Mouse (Mus musculus) midbrain, embryonic 11.5 days (tissue): Measurements from ENCODE around the gene Lypd4. TPM values are rescaled to one million over a fixed set of nuclear protein-coding genes. Genes with fewer than 3 reads are reported as not detected.
A peak's percentile ranks its signal among the peaks of the same experiment; 100 is the strongest.
"Not testable (repeated sequence)": the region's sequence is repeated elsewhere in the genome, so short reads cannot be mapped to it uniquely, and the experiment has no call there.

Experiments used
- ATAC-seq: fragments of 200-750 bp; cut with Nextera tagmentation; 2 replicates; pipeline ENCODE4 v1.8.0; 2017; ENCODE audit warnings: moderate TSS enrichment, moderate library complexity; ENCODE audit not compliant: low FRiP score
- DNase-seq: peaks from one replicate; pipeline ENCODE4 v3.0.0; 2015; ENCODE audit warnings: low spot score; ENCODE audit errors: missing footprints
- H3K27ac ChIP-seq: fragments of 300-500 bp; sonication (generic); 2 replicates; pipeline ENCODE4 v1.5.1; 2014; ENCODE audit warnings: low read depth, low read length
- H3K27me3 ChIP-seq: fragments of 300-500 bp; sonication (generic); 2 replicates; pipeline ENCODE4 v1.6.1; 2014; ENCODE audit warnings: mild to moderate bottlenecking, low read length, moderate library complexity, mixed read lengths; ENCODE audit not compliant: control insufficient read depth, insufficient read depth
- H3K36me3 ChIP-seq: fragments of 300-500 bp; sonication (generic); 2 replicates; pipeline ENCODE4 v1.6.1; 2014; ENCODE audit warnings: mild to moderate bottlenecking, low read length, moderate library complexity, mixed read lengths; ENCODE audit not compliant: control insufficient read depth, insufficient read depth
- H3K4me1 ChIP-seq: fragments of 300-500 bp; sonication (generic); 2 replicates; pipeline ENCODE4 v1.6.1; 2014; ENCODE audit warnings: low read length; ENCODE audit not compliant: control insufficient read depth, insufficient read depth
- H3K4me2 ChIP-seq: fragments of 300-500 bp; sonication (generic); 2 replicates; pipeline ENCODE4 v1.6.1; 2014; ENCODE audit warnings: mild to moderate bottlenecking, moderate library complexity
- H3K4me3 ChIP-seq: fragments of 300-500 bp; sonication (generic); 2 replicates; pipeline ENCODE4 v1.5.1; 2014; ENCODE audit warnings: low read depth, low read length
- H3K9ac ChIP-seq: fragments of 300-500 bp; sonication (generic); 2 replicates; pipeline ENCODE4 v1.6.1; 2014; ENCODE audit warnings: low read length
- H3K9me3 ChIP-seq: fragments of 300-500 bp; sonication (generic); 2 replicates; pipeline ENCODE4 v1.6.1; 2016; ENCODE audit warnings: low read length; ENCODE audit not compliant: control insufficient read depth
- WGBS: fragments of 180-500 bp; shearing (Covaris S2); extraction: QIAGEN DNeasy Blood & Tissue Kit; methylation state at CpG from one replicate; pipeline ENCODE4 v1.1.7; 2014; 5-methylcytosine and 5-hydroxymethylcytosine counted together
- polyA plus RNA-seq: library from polyadenylated mRNA; unstranded; fragments of >200 nt; fragmentation: Nextera tagmentation; extraction: Ambion mirVana; gene quantifications from 2 replicates; pipeline ENCODE4 v1.2.1, GENCODE M21; 2014

The Lypd4 gene
- polyA plus RNA-seq, 1 experiment from 2014 or later, result not detected

DNA sequence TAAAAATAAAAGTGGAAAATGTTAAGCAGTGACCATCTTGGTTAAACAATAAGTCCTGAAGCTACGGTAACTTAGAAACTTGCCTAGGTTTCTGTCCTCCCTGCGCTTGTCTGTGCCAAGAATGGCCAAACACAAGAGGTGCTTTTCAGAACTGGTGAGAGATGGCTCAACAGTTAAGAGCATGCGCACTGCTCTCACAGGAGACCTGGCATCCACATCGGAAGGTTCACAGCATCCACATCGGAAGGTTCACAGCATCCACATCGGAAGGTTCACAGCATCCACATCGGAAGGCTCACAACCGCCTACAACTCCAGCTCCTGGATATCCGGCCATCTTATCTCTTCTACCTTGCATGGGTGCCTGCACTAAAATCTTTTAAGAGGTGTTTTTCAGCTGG is 24.6 kb downstream of the Lypd4 start:
- H3K27me3 ChIP-seq, result no peaks in the 10 kb centered on the region
- no peak for ATAC-seq
- DNase-seq, result no peak
- no peak overlapping the region for H3K4me2 ChIP-seq
- H3K27ac ChIP-seq, result no peak overlapping the region
- H3K36me3 ChIP-seq, result no peaks in the 10 kb centered on the region
- H3K9ac ChIP-seq, result no peak overlapping the region
- H3K4me3 ChIP-seq, result no peak overlapping the region
- H3K4me1 ChIP-seq, result no peaks in the 10 kb centered on the region
- no peaks in the 10 kb centered on the region for H3K9me3 ChIP-seq
- WGBS, result 82% methylated on average over 9 of the region's 9 CpGs

DNA sequence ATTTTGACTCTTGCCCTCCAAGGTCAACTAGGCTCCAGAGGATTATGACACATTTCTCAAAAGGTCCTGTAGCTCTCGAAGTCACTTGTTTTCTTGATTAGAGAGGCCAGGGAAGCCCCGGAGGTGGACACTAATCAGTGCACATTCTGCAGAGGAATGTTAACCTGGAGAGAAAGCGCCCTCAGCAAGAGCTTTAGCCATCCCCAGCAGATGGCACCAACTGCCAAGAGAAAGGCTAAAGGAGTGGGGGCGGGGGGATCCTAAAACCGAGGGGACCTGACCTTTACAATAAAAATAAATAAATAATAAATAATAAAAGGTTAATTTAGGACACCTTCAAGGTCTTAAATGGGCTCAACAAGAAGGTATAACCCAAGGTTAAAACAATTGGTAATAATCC is 25.6 kb downstream of the Lypd4 start:
- Histone ChIP-seq H3K4me2 (no peak overlapping the region), H3K9me3 (no peaks in the 10 kb centered on the region), H3K36me3 (no peaks in the 10 kb centered on the region), H3K4me1 (no peaks in the 10 kb centered on the region), H3K9ac (no peak overlapping the region), H3K4me3 (no peak overlapping the region), H3K27me3 (no peaks in the 10 kb centered on the region), H3K27ac (no peak overlapping the region)
- 40% methylated on average over 5 of the region's 5 CpGs for WGBS
- no peak for DNase-seq
- no peak for ATAC-seq

- ATAC-seq (no peak), DNase-seq (no peak)
- Histone ChIP-seq H3K9me3 (no peaks in the 10 kb centered on the region), H3K27me3 (no peaks in the 10 kb centered on the region), H3K4me3 (no peak overlapping the region), H3K27ac (no peak overlapping the region), H3K4me1 (no peaks in the 10 kb centered on the region), H3K4me2 (no peak overlapping the region), H3K36me3 (no peaks in the 10 kb centered on the region), H3K9ac (no peak overlapping the region)
- 73% methylated on average over 4 of the region's 4 CpGs for WGBS
Observed at GRCm38 (mm10) chr7:24841009-24841408, 28.7 kb downstream of the Lypd4 start.

- Histone ChIP-seq H3K36me3 (no peaks in the 10 kb centered on the region), H3K9me3 (no peaks in the 10 kb centered on the region), H3K27ac (no peak overlapping the region), H3K4me1 (no peaks in the 10 kb centered on the region), H3K9ac (no peak overlapping the region), H3K4me2 (no peak overlapping the region), H3K4me3 (no peak overlapping the region), H3K27me3 (no peaks in the 10 kb centered on the region)
- ATAC-seq (no peak), DNase-seq (no peak)
- 71% methylated on average over 3 of the region's 3 CpGs for WGBS
Observed at GRCm38 (mm10) chr7:24840331-24840730, 29.4 kb downstream of the Lypd4 start.

- H3K4me3 ChIP-seq, result no peak overlapping the region
- no peak overlapping the region for H3K9ac ChIP-seq
- WGBS, result 81% methylated on average over 8 of the region's 8 CpGs
- ATAC-seq, result no peak
- no peaks in the 10 kb centered on the region for H3K36me3 ChIP-seq
- no peak overlapping the region for H3K27ac ChIP-seq
- no peaks in the 10 kb centered on the region for H3K4me1 ChIP-seq
- no peaks in the 10 kb centered on the region for H3K27me3 ChIP-seq
- no peak overlapping the region for H3K4me2 ChIP-seq
- no peak for DNase-seq
- H3K9me3 ChIP-seq, result no peaks in the 10 kb centered on the region
Observed at GRCm38 (mm10) chr7:24839410-24839808, 30.3 kb downstream of the Lypd4 start.

DNA sequence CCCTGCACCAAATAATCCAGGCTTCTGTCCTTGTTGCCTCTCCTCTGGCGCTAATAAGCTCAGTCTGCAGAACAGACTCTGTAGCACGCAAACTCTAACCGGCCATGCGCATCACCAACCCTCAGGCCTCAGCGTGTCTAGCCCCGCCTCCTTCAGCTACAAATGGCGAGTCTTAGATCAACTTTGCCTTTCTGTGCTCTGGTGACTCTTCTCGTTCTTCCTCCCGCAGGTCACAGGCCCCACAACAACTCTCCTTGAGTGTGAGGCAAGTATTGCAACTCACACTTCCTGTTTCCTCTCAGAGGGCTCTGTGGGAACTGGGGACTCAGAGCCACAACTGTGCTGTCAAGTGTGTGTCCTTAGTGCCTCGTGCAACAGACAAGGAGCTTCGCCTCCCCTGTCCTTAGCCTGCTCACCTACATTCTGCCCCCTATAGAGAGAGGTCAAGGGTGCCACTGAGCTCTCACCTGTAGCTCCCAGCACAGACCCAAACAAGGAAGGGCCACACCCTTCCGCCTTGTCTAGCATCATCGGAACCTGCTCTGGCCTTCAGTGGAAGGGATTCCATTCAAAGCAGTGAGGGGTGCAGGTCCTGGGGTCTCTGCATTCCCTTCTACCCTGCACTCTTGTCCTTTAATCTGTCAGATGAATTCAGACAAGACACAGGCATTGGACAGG is 30.9 kb downstream of the Lypd4 start:
- H3K9me3 ChIP-seq, H3K4me3 ChIP-seq, H3K9ac ChIP-seq, DNase-seq, H3K36me3 ChIP-seq, H3K4me1 ChIP-seq, ATAC-seq, H3K27ac ChIP-seq, H3K4me2 ChIP-seq, H3K27me3 ChIP-seq: not testable (repeated sequence)
- 70% methylated on average over 11 of the region's 13 CpGs for WGBS

- H3K27me3 ChIP-seq, result no peaks in the 10 kb centered on the region
Observed at GRCm38 (mm10) chr7:24827181-24827580, 42.6 kb downstream of the Lypd4 start.

GRCm38 (mm10) chr7:24824452-24824851 is 45.3 kb downstream of the Lypd4 start:
- H3K36me3 ChIP-seq, result no peaks in the 10 kb centered on the region
- H3K4me1 ChIP-seq, result no peaks in the 10 kb centered on the region
- no peaks in the 10 kb centered on the region for H3K27me3 ChIP-seq
- no peak for DNase-seq
- no peaks in the 10 kb centered on the region for H3K9me3 ChIP-seq
- ATAC-seq, result no peak
- H3K4me2 ChIP-seq, result no peak overlapping the region
- WGBS, result 82% methylated on average over 7 of the region's 7 CpGs
- H3K27ac ChIP-seq, result no peak overlapping the region
- no peak overlapping the region for H3K4me3 ChIP-seq
- H3K9ac ChIP-seq, result no peak overlapping the region

More at GRCm38 (mm10) chr7:24827181-24827580, 42.6 kb downstream of the Lypd4 start:
- H3K36me3 ChIP-seq, result no peaks in the 10 kb centered on the region
- no peak overlapping the region for H3K9ac ChIP-seq
- no peak overlapping the region for H3K27ac ChIP-seq
- no peak for ATAC-seq
- H3K4me3 ChIP-seq, result no peak overlapping the region
- H3K4me2 ChIP-seq, result no peak overlapping the region
- no peak for DNase-seq
- H3K9me3 ChIP-seq, result no peaks in the 10 kb centered on the region
- no peaks in the 10 kb centered on the region for H3K4me1 ChIP-seq
- 96% methylated on average over 4 of the region's 4 CpGs for WGBS

GRCm38 (mm10) chr7:24817502-24817901 is 52.2 kb downstream of the Lypd4 start:
- Histone ChIP-seq H3K9me3 (no peaks in the 10 kb centered on the region), H3K36me3 (no peaks in the 10 kb centered on the region), H3K4me3 (no peak overlapping the region), H3K27me3 (no peaks in the 10 kb centered on the region), H3K27ac (no peak overlapping the region), H3K9ac (no peak overlapping the region), H3K4me2 (no peak overlapping the region), H3K4me1 (no peaks in the 10 kb centered on the region)
- ATAC-seq (peak; percentile 84), DNase-seq (peak; percentile 94)
- 1% methylated on average over 3 of the region's 3 CpGs for WGBS
